Mouse (Mus musculus): ENCODE data around the gene Gm10553. TPM values are rescaled to one million over a fixed set of nuclear protein-coding genes. Genes with fewer than 3 reads are reported as not detected.
"Not testable (repeated sequence)": the region's sequence is repeated elsewhere in the genome, so short reads cannot be mapped to it uniquely, and the experiment has no call there.

Gm10553 gene
- polyA plus RNA-seq, 1 experiment from 2014 or later: not detected

DNA sequence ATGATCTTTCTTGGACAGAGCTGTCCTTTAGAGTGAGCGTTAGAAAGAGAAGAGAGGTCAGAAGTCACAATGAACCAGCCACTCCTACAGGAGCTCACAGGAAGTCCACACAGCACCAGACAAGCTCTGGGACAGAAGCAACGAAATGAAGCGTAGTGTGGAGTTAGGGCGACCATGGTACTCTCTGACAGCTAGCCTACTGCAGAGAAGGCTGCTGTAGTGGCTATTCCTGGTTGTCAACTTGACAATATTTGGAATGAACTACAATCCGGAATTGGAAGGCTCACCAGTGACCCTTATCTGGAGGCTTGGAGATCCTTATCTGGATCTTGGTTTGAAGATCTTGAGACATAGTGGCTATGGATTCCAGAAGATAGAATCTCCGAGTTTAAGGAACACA, 6.0 kb downstream of the Gm10553 start:
- ATAC-seq; H3K4me2 ChIP-seq (ENCODE audit: low read depth, low read length); H3K27me3 ChIP-seq (ENCODE audit: insufficient read depth, low read length); H3K9ac ChIP-seq (replicated peaks); DNase-seq; H3K4me3 ChIP-seq (ENCODE audit: low read depth, low read length); H3K36me3 ChIP-seq (replicated peaks; ENCODE audit: insufficient read depth, low read length); H3K9me3 ChIP-seq (ENCODE audit: low read length); H3K4me1 ChIP-seq (ENCODE audit: insufficient read depth); H3K27ac ChIP-seq (ENCODE audit: low read depth): not testable (repeated sequence)
- 59% methylated on average over 5 of the region's 6 CpGs for WGBS (ENCODE audit: insufficient replicate concordance)

DNA sequence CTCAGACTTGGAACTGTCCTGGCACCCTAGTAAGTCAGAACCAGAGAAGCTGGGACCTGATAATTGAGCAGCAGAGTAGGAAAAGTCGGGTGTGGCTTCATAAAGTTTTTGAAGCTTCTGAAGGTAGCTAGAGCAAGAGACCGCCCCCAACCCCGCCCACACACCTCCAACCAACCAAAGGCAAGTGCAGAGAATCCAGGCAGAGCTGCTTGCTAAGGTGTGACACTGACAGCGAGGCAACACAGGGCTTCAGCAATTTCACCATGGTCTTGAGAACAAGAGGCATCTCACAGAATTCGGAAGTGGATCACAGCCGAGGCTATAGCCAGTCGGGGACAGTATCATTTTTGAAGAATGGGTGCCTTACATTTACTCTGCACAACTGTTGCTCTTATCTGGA, 9.8 kb downstream of the Gm10553 start, which contains the start of gene A530032D15Rik:
A530032D15Rik (minus strand) TSS at position 101 of the 400 bp plus-strand sequence.
- H3K4me2 ChIP-seq (ENCODE audit: low read depth, low read length); DNase-seq; H3K36me3 ChIP-seq (replicated peaks; ENCODE audit: insufficient read depth, low read length); H3K4me1 ChIP-seq (ENCODE audit: insufficient read depth); ATAC-seq; H3K27me3 ChIP-seq (ENCODE audit: insufficient read depth, low read length); H3K27ac ChIP-seq (ENCODE audit: low read depth); H3K9ac ChIP-seq (replicated peaks); H3K9me3 ChIP-seq (ENCODE audit: low read length); H3K4me3 ChIP-seq (ENCODE audit: low read depth, low read length): not testable (repeated sequence)
- whole genome bisulfite sequencing (ENCODE audit: insufficient replicate concordance): no CpG with 5 or more reads among the region's 7 CpGs

DNA sequence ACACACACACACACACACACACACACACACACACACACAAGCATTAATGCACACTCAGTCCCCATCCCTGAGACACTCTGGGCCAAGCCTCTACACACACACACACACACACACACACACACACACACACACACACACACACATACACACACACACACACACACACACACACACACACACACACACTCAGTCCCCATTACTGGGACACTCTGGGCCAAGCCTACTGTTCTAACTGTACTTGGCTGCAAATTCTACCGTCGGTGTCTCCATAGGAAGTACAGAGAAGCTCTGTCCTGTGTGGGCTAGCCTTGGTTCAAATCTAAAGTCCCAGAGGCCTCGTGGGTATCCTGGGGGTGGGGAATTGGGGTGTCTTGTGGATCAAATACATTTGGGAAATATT, 10.9 kb downstream of the Gm10553 start:
- H3K4me3 ChIP-seq (ENCODE audit: low read depth, low read length); ATAC-seq; H3K27me3 ChIP-seq (ENCODE audit: insufficient read depth, low read length); DNase-seq; H3K27ac ChIP-seq (ENCODE audit: low read depth); H3K4me1 ChIP-seq (ENCODE audit: insufficient read depth); H3K4me2 ChIP-seq (ENCODE audit: low read depth, low read length); H3K36me3 ChIP-seq (replicated peaks; ENCODE audit: insufficient read depth, low read length); H3K9ac ChIP-seq (replicated peaks); H3K9me3 ChIP-seq (ENCODE audit: low read length): not testable (repeated sequence)
- 71% methylated on average over 2 of the region's 3 CpGs for WGBS (ENCODE audit: insufficient replicate concordance)

DNA sequence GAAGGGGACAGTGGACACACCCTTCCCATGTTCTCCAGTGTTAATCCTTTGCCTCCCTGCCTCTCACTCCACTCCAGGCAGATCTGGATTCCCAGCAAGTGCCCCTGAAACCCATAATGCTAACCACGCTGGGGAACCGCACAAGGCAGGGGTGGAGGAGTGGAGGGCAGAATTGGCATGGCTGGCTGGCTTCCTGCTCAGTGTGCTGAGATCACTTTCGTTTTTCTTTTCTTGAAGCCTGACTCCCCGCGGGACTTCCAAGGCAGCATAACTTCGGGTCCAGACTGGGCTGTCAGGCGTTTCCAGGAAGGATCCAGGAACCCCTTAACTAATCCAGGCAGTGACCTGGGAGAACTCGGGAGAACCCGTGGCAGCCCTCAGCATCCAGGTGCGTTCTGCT, 11.6 kb downstream of the Gm10553 start:
- not testable (repeated sequence) for H3K4me3 ChIP-seq (ENCODE audit: low read depth, low read length); H3K9ac ChIP-seq (replicated peaks); H3K4me2 ChIP-seq (ENCODE audit: low read depth, low read length); H3K27me3 ChIP-seq (ENCODE audit: insufficient read depth, low read length); H3K27ac ChIP-seq (ENCODE audit: low read depth); H3K4me1 ChIP-seq (ENCODE audit: insufficient read depth); ATAC-seq; H3K9me3 ChIP-seq (ENCODE audit: low read length); H3K36me3 ChIP-seq (replicated peaks; ENCODE audit: insufficient read depth, low read length)
- DNase-seq: peak; percentile 13
- WGBS (ENCODE audit: insufficient replicate concordance): 56% methylated on average over 8 of the region's 10 CpGs

DNA sequence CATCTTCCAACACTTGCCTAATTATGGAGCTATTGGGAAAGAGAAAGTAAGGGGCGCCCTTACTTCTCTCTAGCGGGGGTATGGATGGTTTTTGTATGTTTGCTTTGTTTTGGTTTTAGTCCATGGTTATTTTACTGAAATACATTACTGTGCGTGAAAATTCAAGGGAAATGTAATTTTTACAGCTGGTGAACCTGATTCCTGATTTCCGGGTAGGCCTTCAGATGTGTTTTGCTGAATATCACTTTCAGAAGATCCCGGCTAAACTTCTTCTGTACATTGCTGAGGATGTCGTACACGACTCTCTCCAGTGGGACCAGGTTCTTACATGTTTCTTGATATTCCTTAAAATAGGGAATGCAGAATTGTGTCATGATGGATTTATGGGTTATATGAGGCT, 12.3 kb downstream of the Gm10553 start:
- H3K9me3 ChIP-seq (ENCODE audit: low read length); H3K27ac ChIP-seq (ENCODE audit: low read depth); H3K4me3 ChIP-seq (ENCODE audit: low read depth, low read length); H3K9ac ChIP-seq (replicated peaks); H3K36me3 ChIP-seq (replicated peaks; ENCODE audit: insufficient read depth, low read length); H3K27me3 ChIP-seq (ENCODE audit: insufficient read depth, low read length); DNase-seq; H3K4me2 ChIP-seq (ENCODE audit: low read depth, low read length); ATAC-seq; H3K4me1 ChIP-seq (ENCODE audit: insufficient read depth): not testable (repeated sequence)
- WGBS (ENCODE audit: insufficient replicate concordance): 82% methylated on average over 7 of the region's 7 CpGs

DNA sequence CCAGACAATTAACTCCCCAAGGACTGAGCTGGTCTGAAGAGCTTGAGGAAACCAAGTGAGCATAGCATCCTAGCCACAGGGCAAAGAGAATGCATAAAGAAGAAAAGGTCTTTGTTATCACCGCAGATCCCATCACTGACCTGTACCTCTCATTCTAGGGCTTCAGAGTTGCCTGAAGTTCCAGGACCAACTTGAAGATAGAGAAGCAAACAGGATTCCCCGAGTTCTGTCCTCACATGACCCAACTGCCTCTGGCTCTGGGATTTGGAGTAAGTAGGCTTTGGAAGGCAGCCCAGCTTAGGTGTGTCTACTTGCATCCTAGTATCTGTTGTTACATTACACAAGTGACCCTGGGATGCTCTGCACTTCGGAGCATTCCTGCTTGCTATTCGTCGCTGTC, 12.9 kb downstream of the Gm10553 start:
- H3K4me3 ChIP-seq (ENCODE audit: low read depth, low read length); DNase-seq; H3K4me1 ChIP-seq (ENCODE audit: insufficient read depth); H3K4me2 ChIP-seq (ENCODE audit: low read depth, low read length); H3K36me3 ChIP-seq (replicated peaks; ENCODE audit: insufficient read depth, low read length); H3K9ac ChIP-seq (replicated peaks); H3K9me3 ChIP-seq (ENCODE audit: low read length); H3K27me3 ChIP-seq (ENCODE audit: insufficient read depth, low read length); H3K27ac ChIP-seq (ENCODE audit: low read depth); ATAC-seq: not testable (repeated sequence)
- WGBS (ENCODE audit: insufficient replicate concordance): 64% methylated on average over 2 of the region's 5 CpGs

DNA sequence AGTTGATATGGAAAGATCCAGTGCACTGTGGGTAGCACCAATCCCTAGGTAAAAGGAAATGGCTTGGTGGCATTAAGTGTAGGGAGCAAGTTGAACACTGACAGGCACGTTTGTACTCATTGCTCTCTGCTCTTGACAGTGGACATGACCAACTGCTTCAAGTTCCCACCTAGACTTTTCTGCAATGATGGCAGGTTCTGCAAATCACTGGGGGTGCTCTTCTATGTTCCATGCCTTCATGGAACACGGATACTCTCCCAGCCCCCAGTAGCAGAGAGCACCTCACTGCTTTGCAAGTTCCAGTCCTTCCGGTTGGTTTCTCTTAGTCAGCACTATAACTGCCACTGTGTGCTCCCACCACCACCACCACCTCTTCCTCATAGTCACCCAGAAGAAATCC, 14.1 kb downstream of the Gm10553 start:
- not testable (repeated sequence) for ATAC-seq; H3K9me3 ChIP-seq (ENCODE audit: low read length); H3K27me3 ChIP-seq (ENCODE audit: insufficient read depth, low read length); H3K4me1 ChIP-seq (ENCODE audit: insufficient read depth); H3K36me3 ChIP-seq (replicated peaks; ENCODE audit: insufficient read depth, low read length); H3K27ac ChIP-seq (ENCODE audit: low read depth); H3K9ac ChIP-seq (replicated peaks); H3K4me2 ChIP-seq (ENCODE audit: low read depth, low read length); H3K4me3 ChIP-seq (ENCODE audit: low read depth, low read length)
- DNase-seq: peak; percentile 10
- WGBS (ENCODE audit: insufficient replicate concordance): 71% methylated on average over 3 of the region's 3 CpGs

Measured in liver, postnatal 0 days (tissue).